Mouse (Mus musculus) heart, adult 2 months (tissue): ENCODE results near the gene Fgfr2.

Experiments
- CTCF ChIP-seq: fragments of 200-600 bp; IDR thresholded peaks from 2 replicates; pipeline ENCODE4 v1.8.1; 2022; ENCODE audit warnings: antibody characterized with exemption, mild to moderate bottlenecking, moderate library complexity
- POLR2A ChIP-seq: fragments of 200-500 bp; IDR thresholded peaks from 2 replicates; pipeline ENCODE4 v1.6.1; 2011; ENCODE audit warnings: mild to moderate bottlenecking, low read depth, low read length, control low read depth; ENCODE audit not compliant: insufficient read depth

DNA sequence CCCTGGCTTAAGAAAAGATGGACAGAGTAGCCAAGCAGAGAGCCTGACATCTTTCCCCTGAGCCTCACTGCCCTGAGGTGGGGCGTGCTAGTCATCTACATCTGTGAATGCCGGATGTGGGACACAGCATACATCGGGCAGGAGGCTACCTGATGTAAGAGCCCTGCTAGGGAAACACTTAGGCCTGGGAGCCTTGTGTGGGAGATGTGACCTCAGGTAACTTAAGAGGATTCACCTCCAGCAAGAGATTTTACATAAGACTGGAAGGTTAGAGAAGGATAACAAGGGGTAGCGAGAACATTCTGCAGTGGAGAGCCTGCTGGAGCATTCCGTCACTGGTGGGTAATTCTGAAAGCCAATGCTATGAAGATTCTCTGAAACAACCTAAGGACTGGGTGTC is 876.1 kb downstream of the Fgfr2 start:
- TF ChIP-seq CTCF = no peak
- TF ChIP-seq POLR2A = no peak
